Mouse (Mus musculus): ENCODE results near the gene Zfp541. TPM values are rescaled to one million over a fixed set of nuclear protein-coding genes. Genes with fewer than 3 reads are reported as not detected.

Gene Zfp541
- polyA plus RNA-seq, 1 experiment: not detected

DNA sequence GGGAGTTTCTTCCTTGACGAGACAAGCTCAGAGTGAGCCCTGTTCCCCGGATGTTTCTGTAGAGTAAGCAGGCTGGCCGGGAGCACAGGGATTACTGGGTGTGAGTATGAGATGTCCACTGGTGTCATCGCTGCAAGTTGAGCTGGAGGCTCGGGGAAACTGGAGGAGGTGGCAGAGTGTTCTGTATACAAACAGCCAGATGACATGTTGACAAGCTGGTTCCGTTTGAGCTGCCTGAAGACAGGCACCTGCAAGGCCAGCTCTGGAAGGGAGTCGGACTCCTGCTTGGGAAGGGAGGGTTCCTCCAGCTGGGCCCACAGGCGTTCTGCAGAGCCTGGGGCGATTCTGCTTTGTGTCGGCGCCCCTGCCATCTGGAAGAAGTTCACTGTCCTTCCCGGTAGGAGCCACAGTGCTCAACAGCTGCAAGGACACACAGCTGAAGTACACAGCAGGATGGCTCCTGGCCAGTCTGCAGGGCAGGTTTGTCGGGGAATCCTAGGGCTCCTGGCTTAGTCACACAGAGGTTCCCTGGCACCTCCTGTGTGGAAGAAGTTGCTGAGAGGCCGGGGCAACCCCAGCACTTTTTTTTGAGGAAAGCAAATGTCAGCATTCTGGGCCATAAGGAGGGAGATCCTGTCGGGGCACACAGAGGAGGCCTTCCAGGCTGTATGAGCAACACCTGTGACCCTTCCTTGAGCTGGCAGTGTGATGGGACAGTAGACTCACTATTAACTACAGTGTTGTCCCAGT, 40.3 kb downstream of the Zfp541 start:
- Histone ChIP-seq H3K4me2 (ENCODE audit: low read depth) (no peak overlapping the region), H3K79me2 (ENCODE audit: control insufficient read depth, insufficient read depth) (peaks cover 66% of the 10 kb centered on the region), H3K36me3 (ENCODE audit: control insufficient read depth, insufficient read depth) (no peaks in the 10 kb centered on the region), H3K27me3 (ENCODE audit: control insufficient read depth, insufficient read depth, insufficient read length) (no peaks in the 10 kb centered on the region), H3ac (ENCODE audit: control insufficient read depth, insufficient read length) (no peak overlapping the region), H3K4me3 (no peak overlapping the region)
- TF ChIP-seq MYOD1 (IDR thresholded peaks at IDR 0.05; ENCODE audit: control insufficient read depth in 1 of 3, insufficient read length in 2 of 3, low read depth in 2 of 3) (peak in 1 of 3 experiments; percentile 27), E2F4 (IDR thresholded peaks at IDR 0.05; ENCODE audit: insufficient read depth) (no peak), POLR2A (IDR thresholded peaks at IDR 0.05; ENCODE audit: insufficient read length, low read depth) (no peak), USF1 (IDR thresholded peaks at IDR 0.05; ENCODE audit: low read depth) (no peak), TCF12 (IDR thresholded peaks at IDR 0.05; ENCODE audit: insufficient read depth, poor library complexity, severe bottlenecking) (no peak), CEBPB (IDR thresholded peaks at IDR 0.05; ENCODE audit: insufficient read depth, poor library complexity, severe bottlenecking) (no peak), MYOG (IDR thresholded peaks at IDR 0.05; ENCODE audit: control insufficient read depth in 1 of 3, insufficient read depth in 1 of 3, insufficient read length in 2 of 3, low read depth in 2 of 3) (peak in 1 of 3 experiments; percentile 27), TCF3 (IDR thresholded peaks at IDR 0.05; ENCODE audit: insufficient read length, low read depth) (no peak)

DNA sequence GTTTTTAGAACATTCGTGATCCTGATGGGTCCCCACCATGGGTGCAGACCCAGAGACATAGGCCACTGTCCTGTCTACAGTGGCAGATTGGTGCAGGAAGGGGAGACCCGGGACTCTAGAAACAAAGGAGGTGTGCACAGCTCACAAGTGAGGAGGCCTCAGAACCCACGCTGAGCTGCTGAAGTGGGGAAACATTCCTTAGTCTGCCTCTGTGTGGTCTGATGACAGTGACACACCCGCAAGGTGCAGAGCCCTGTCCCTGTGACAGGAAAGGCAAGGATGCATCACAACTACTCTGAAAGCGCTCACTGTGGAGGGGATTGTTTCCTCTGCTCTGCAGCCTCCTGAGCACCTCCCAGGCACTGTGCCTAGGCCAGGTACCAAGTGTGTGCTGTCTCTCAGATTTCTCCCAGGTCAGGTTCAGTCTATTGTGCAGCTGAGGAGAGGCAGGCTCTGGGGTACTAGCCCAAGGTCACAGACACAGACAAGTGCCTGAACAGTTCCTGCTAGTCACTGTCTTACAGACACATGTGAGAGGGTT, 41.1 kb downstream of the Zfp541 start:
- TF ChIP-seq SRF (IDR thresholded peaks at IDR 0.05; ENCODE audit: control insufficient read depth, insufficient read length, low read depth) (no peak), TCF12 (IDR thresholded peaks at IDR 0.05; ENCODE audit: insufficient read depth, poor library complexity, severe bottlenecking) (no peak), MYOD1 (IDR thresholded peaks at IDR 0.05; ENCODE audit: control insufficient read depth in 1 of 3, insufficient read length in 2 of 3, low read depth in 2 of 3) (no peak), E2F4 (IDR thresholded peaks at IDR 0.05; ENCODE audit: insufficient read depth) (no peak), MAX (IDR thresholded peaks at IDR 0.05; ENCODE audit: low read depth) (no peak), MYOG (IDR thresholded peaks at IDR 0.05; ENCODE audit: control insufficient read depth in 1 of 3, insufficient read depth in 1 of 3, insufficient read length in 2 of 3, low read depth in 2 of 3) (no peak), POLR2AphosphoS2 (IDR thresholded peaks at IDR 0.05; ENCODE audit: insufficient read length, low read depth) (no peak), TCF3 (IDR thresholded peaks at IDR 0.05; ENCODE audit: insufficient read length, low read depth) (no peak)
- Histone ChIP-seq H3K4me2 (ENCODE audit: low read depth) (no peak overlapping the region), H3K27me3 (ENCODE audit: control insufficient read depth, insufficient read depth, insufficient read length) (no peaks in the 10 kb centered on the region), H3K79me2 (ENCODE audit: control insufficient read depth, insufficient read depth) (peaks cover 66% of the 10 kb centered on the region), H3ac (ENCODE audit: control insufficient read depth, insufficient read length) (no peak overlapping the region), H3K4me3 (no peak overlapping the region), H3K36me3 (ENCODE audit: control insufficient read depth, insufficient read depth) (no peaks in the 10 kb centered on the region)

DNA sequence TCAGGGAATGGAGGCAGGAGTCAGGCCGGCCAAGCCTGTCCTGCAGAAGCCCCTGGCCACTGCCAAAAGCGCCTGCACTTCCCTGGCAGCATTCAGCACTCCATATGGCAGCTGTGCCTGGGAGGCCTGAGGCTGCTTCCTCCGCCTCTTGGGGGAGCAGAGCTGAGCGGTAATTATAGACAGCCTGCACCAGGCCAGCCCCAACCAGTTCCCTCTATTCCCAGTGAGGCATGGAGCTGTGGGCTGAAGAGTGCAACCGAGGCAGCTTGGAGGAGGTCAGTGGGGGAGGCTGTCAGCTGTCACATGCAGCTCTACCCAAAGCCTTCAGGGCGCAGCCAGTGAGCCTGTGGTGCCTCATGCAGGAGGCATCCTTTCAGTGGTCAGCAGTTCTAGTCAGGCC, 42.1 kb downstream of the Zfp541 start:
- no peak overlapping the region for H3ac ChIP-seq (ENCODE audit: control insufficient read depth, insufficient read length)
- no peaks in the 10 kb centered on the region for H3K27me3 ChIP-seq (ENCODE audit: control insufficient read depth, insufficient read depth, insufficient read length)
- TF ChIP-seq MYOG (IDR thresholded peaks at IDR 0.05; ENCODE audit: control insufficient read depth in 1 of 3, insufficient read depth in 1 of 3, insufficient read length in 2 of 3, low read depth in 2 of 3) (peak in 1 of 3 experiments; percentile 44), MAX (IDR thresholded peaks at IDR 0.05; ENCODE audit: low read depth) (no peak)
- H3K4me2 ChIP-seq (ENCODE audit: low read depth): no peak overlapping the region
- peaks cover 65% of the 10 kb centered on the region for H3K79me2 ChIP-seq (ENCODE audit: control insufficient read depth, insufficient read depth)
- H3K36me3 ChIP-seq (ENCODE audit: control insufficient read depth, insufficient read depth): no peaks in the 10 kb centered on the region
- no peak overlapping the region for H3K4me3 ChIP-seq

DNA sequence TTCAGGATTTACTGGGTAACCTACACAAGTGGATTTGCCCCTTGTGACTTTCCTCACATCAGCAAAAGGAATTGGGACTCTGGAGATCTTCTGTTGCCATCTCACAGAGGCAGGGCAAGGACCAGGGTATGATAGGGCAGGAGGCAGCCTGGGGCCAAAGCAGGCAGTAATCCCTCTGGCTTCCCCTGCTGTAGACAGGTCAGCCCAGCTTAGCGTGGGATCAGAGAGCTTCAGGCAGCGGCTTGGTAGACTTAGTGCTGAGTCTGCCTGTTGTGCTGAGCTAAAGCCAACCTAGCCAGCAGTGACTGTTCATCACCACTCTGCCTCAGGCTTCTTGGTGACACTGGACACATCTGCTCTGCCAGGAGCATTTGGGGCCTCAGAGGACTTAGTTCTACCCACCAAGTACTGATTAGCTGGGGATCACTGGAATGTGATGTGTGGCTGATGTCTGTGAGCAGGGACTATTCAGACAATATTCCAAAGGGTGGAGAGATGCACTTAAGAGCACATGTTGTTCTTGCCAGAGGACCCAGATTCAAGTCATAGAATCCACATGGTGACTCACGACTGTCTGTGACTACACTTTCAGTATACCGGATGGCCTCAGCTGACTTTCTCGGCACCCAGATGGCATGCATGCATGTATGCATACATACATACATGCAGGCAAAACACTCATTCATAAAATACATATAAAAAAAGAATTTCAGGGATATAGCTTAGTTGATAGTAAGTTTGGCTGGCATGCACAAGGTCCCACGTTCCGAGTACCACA, 43.2 kb downstream of the Zfp541 start:
- H3K36me3 ChIP-seq (ENCODE audit: control insufficient read depth, insufficient read depth): peaks cover 5% of the 10 kb centered on the region
- H3K79me2 ChIP-seq (ENCODE audit: control insufficient read depth, insufficient read depth): peaks cover 54% of the 10 kb centered on the region
- H3ac ChIP-seq (ENCODE audit: control insufficient read depth, insufficient read length): no peak overlapping the region
- no peak overlapping the region for H3K4me2 ChIP-seq (ENCODE audit: low read depth)
- no peak overlapping the region for H3K4me3 ChIP-seq
- H3K27me3 ChIP-seq (ENCODE audit: control insufficient read depth, insufficient read depth, insufficient read length): no peaks in the 10 kb centered on the region
- no peak for TF ChIP-seq SRF (IDR thresholded peaks at IDR 0.05; ENCODE audit: control insufficient read depth, insufficient read length, low read depth)
- no peak for TF ChIP-seq MYOG (IDR thresholded peaks at IDR 0.05; ENCODE audit: control insufficient read depth in 1 of 3, insufficient read depth in 1 of 3, insufficient read length in 2 of 3, low read depth in 2 of 3)
- no peak for TF ChIP-seq MAX (IDR thresholded peaks at IDR 0.05; ENCODE audit: low read depth)
- TF ChIP-seq USF1 (IDR thresholded peaks at IDR 0.05; ENCODE audit: low read depth): no peak
- no peak for TF ChIP-seq TCF12 (IDR thresholded peaks at IDR 0.05; ENCODE audit: insufficient read depth, poor library complexity, severe bottlenecking)
- TF ChIP-seq CEBPB (IDR thresholded peaks at IDR 0.05; ENCODE audit: insufficient read depth, poor library complexity, severe bottlenecking): no peak
- TF ChIP-seq POLR2AphosphoS2 (IDR thresholded peaks at IDR 0.05; ENCODE audit: insufficient read length, low read depth): no peak
- TF ChIP-seq MYOD1 (IDR thresholded peaks at IDR 0.05; ENCODE audit: control insufficient read depth in 1 of 3, insufficient read length in 2 of 3, low read depth in 2 of 3): no peak
- no peak for TF ChIP-seq POLR2A (IDR thresholded peaks at IDR 0.05; ENCODE audit: insufficient read length, low read depth)
- no peak for TF ChIP-seq TCF3 (IDR thresholded peaks at IDR 0.05; ENCODE audit: insufficient read length, low read depth)
- no peak for TF ChIP-seq REST (IDR thresholded peaks at IDR 0.05; ENCODE audit: insufficient read depth, insufficient read length)
- TF ChIP-seq E2F4 (IDR thresholded peaks at IDR 0.05; ENCODE audit: insufficient read depth): no peak

All from myocyte (in vitro differentiated cells).